Mouse (Mus musculus): ENCODE results near the gene Rnf180. TPM values are rescaled to one million over a fixed set of nuclear protein-coding genes. Genes with fewer than 3 reads are reported as not detected.

The Rnf180 gene
- polyA plus RNA-seq, 1 experiment from 2014 or later, result 35.4 TPM

GRCm38 (mm10) chr13:105111599-105111998 lies 183.0 kb downstream of the Rnf180 start:
- no peak overlapping the region for H3K9ac ChIP-seq
- no peaks in the 10 kb centered on the region for H3K4me1 ChIP-seq (replicated peaks)
- H3K36me3 ChIP-seq, result no peaks in the 10 kb centered on the region
- H3K27me3 ChIP-seq, result no peaks in the 10 kb centered on the region
- H3K9me3 ChIP-seq, result no peaks in the 10 kb centered on the region
- 95% methylated on average over 6 of the region's 6 CpGs for WGBS
- H3K27ac ChIP-seq (replicated peaks), result no peak overlapping the region
- no peak overlapping the region for H3K4me3 ChIP-seq
- H3K4me2 ChIP-seq, result no peak overlapping the region
- ATAC-seq (ENCODE audit: low FRiP score, low read depth), result no peak

- H3K4me1 ChIP-seq (replicated peaks), result no peaks in the 10 kb centered on the region
- H3K9me3 ChIP-seq, result no peaks in the 10 kb centered on the region
- H3K27ac ChIP-seq (replicated peaks), result no peak overlapping the region
- 93% methylated on average over 2 of the region's 2 CpGs for WGBS
- H3K36me3 ChIP-seq, result no peaks in the 10 kb centered on the region
- no peak overlapping the region for H3K4me3 ChIP-seq
- no peak overlapping the region for H3K4me2 ChIP-seq
- H3K9ac ChIP-seq, result no peak overlapping the region
- no peak for ATAC-seq (ENCODE audit: low FRiP score, low read depth)
- no peaks in the 10 kb centered on the region for H3K27me3 ChIP-seq
Measured at GRCm38 (mm10) chr13:105104385-105104784, 190.2 kb downstream of the Rnf180 start.

DNA sequence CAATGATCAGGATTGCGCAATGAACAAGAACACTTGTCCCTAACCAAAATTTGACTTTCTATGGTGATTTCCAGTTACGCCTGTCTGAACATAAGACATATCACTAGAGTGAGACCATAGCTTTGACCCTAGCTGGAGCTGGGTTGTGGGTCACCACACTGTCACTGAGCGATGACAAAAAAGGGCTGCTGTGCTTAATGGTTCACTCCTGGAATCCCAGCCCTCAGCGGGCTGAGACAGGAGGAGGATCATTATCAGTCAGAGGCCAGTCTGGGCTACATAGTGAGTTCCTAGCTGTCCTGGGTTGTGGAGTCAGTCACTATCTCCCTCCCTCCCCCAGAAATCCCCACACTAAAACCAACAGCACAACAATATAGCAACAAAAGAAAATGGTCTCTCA lies 193.9 kb downstream of the Rnf180 start:
- H3K9ac ChIP-seq, result no peak overlapping the region
- no peak for ATAC-seq (ENCODE audit: low FRiP score, low read depth)
- 68% methylated on average over 4 of the region's 4 CpGs for WGBS
- no peaks in the 10 kb centered on the region for H3K4me1 ChIP-seq (replicated peaks)
- no peak overlapping the region for H3K4me3 ChIP-seq
- no peaks in the 10 kb centered on the region for H3K36me3 ChIP-seq
- no peaks in the 10 kb centered on the region for H3K9me3 ChIP-seq
- H3K27ac ChIP-seq (replicated peaks), result no peak overlapping the region
- H3K27me3 ChIP-seq, result no peaks in the 10 kb centered on the region
- no peak overlapping the region for H3K4me2 ChIP-seq

DNA sequence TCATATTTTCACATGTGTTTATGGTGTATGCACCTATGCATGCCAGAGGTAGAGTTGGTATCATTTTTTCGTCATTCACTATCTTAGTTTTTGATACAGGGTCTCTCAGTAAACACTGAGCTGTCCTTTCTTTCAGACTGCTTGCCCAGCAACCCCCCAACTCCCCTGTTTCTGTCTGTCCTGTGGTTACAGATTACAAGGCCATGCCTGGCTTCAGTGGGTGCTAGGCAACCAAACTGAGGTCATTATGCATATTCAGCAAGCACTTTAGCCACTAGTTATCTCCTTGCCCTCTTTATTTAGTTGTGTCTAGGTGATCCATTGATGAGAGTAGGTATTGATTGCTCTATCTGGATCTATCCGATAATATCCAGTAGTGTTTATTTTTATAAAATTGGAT lies 198.3 kb downstream of the Rnf180 start:
- no peak for ATAC-seq (ENCODE audit: low FRiP score, low read depth)
- Histone ChIP-seq H3K9ac (no peak overlapping the region), H3K9me3 (no peaks in the 10 kb centered on the region), H3K27ac (replicated peaks) (no peak overlapping the region), H3K27me3 (no peaks in the 10 kb centered on the region), H3K4me1 (replicated peaks) (no peaks in the 10 kb centered on the region), H3K4me2 (no peak overlapping the region), H3K36me3 (no peaks in the 10 kb centered on the region), H3K4me3 (no peak overlapping the region)
- WGBS, result 78% methylated on average over 2 of the region's 2 CpGs

DNA sequence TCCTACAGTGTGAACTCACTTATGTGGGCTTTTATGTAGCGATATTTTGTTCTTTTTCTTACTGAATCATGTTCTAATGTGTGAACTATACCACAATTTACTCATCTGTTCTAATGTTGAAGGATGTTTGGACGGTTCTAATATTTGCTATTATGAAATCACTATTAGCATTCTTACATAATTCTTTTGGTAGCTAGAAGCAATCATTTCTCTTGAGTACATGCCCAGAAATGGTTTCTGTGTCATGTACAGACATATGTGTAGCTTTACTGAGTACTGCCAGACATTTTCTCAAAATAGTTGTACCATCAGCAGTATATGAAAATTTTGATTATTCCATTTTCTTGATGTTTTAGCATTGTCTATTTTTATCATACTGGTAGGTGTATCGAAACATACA lies 205.3 kb downstream of the Rnf180 start:
- Histone ChIP-seq H3K36me3 (no peaks in the 10 kb centered on the region), H3K27me3 (no peaks in the 10 kb centered on the region), H3K27ac (replicated peaks) (no peak overlapping the region), H3K4me3 (no peak overlapping the region), H3K4me1 (replicated peaks) (no peaks in the 10 kb centered on the region), H3K4me2 (no peak overlapping the region), H3K9ac (no peak overlapping the region), H3K9me3 (no peaks in the 10 kb centered on the region)
- ATAC-seq (ENCODE audit: low FRiP score, low read depth), result no peak
- 94% methylated on average over 3 of the region's 3 CpGs for WGBS

DNA sequence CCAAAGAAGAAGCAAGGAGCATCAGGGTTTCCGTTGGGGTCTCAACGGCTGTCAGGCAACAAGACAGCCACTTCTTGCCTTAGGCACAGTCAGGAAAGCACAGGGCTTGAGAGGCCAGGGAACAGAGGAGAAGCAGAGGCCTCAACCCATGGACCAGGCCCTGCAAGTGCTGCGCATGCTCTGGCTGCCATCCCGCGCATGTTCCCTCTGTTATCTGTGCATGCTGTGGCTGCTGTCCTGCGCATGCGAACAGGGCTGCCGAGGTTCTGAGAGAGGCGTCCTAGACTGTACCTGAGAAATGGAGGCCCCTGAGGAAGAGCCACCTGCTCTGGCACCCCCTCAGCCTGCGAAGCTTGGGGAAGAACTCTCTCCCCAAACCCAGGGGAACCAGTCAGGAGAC lies 212.8 kb downstream of the Rnf180 start, which contains the start of gene 4933425L06Rik:
4933425L06Rik (plus strand) TSS at position 261 of the 400 bp plus-strand sequence.
- Histone ChIP-seq H3K4me3 (no peak within 1 kb of the TSS), H3K27ac (replicated peaks) (no peak within 1 kb of the TSS), H3K27me3 (no peaks in the 10 kb centered on the region), H3K4me2 (no peak within 1 kb of the TSS), H3K9me3 (no peaks in the 10 kb centered on the region), H3K9ac (no peak within 1 kb of the TSS), H3K4me1 (replicated peaks) (no peaks in the 10 kb centered on the region), H3K36me3 (no peaks in the 10 kb centered on the region)
- 96% methylated on average over 10 of the region's 10 CpGs for WGBS
- no peak for ATAC-seq (ENCODE audit: low FRiP score, low read depth)

Other genes with a start within 250 kb of the Rnf180 start
- gene Rgs7bp, start 239.9 kb downstream of the Rnf180 start, polyA plus RNA-seq (2015; fragmentation: Nextera tagmentation; extraction: Ambion mirVana), result 8.6 and 9.5 TPM in 2 replicates
- not detected in 2 replicates for gene 4933425L06Rik, start 212.7 kb downstream of the Rnf180 start, polyA plus RNA-seq (2015; fragmentation: Nextera tagmentation; extraction: Ambion mirVana)
- gene Htr1a, start 148.8 kb upstream of the Rnf180 start, polyA plus RNA-seq (2015; fragmentation: Nextera tagmentation; extraction: Ambion mirVana), result 4.1 and 4.8 TPM in 2 replicates